ENCODE assay signal across 8 mouse cellular contexts in the genomic region with DNA sequence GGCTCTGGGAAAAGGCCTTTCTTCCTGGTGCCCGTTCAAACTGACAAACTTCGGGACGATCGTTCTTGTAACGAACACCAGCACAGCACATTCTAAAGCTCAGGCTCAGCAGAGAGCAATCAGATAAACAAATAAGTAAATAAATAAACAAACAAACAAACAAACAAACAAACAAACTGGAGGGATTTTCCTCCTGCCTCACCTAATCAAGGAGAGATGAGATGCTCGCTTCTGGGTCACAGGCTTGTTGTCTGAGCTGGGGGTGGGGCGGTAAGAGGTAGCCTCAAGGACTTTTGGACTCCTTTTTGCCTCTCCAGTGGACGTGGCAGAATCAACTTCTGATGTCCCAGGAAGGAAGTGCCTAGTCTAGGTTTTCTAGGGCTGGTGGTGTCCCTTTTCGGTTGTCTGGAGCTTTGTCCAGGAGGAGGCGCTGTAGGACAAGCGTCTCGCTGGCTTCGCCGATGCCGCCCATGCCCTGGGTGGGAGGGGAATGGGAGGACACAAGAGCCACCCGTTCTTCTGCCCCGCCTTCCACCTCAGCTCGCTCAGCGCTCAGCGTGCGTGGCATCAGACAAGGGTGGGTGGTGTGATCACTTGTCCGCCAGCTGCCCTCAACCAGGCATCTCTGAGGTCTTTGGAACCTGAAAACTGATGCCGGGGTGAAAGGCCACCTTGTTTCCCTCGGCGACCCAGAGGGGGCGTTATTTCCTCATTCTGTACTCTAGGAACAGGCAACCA. TPM values are rescaled to one million over a fixed set of nuclear protein-coding genes. Genes with fewer than 3 reads are reported as not detected.
DNase-seq lines count a peak whose midpoint lies in the region; ATAC-seq and TF ChIP-seq lines count a peak whose summit lies in the region.

No protein-coding gene starts in this region.

- no peaks in the 10 kb centered on the region for H3K36me3 ChIP-seq in hindbrain, embryonic 10.5 days
- H3K36me3 ChIP-seq in lung, embryonic 15.5 days: no peaks in the 10 kb centered on the region

- peak; percentile 64 for DNase-seq in MN1 (ENCODE audit: low spot score)
- DNase-seq in cerebellum, adult 2 months: peak; percentile 39 to 57
- DNase-seq in frontal cortex, adult 2 months (ENCODE audit: extremely low spot score in 1 of 2, low spot score in 1 of 2): peak; percentile 22 to 88
- peak; percentile 91 for DNase-seq in hindbrain, embryonic 10.5 days (ENCODE audit: low spot score)
- DNase-seq in layer of hippocampus, adult 8-10 months (ENCODE audit: low spot score in 2 of 2): peak; percentile 26 to 72
- peak; percentile 30 for DNase-seq in retina, adult 2 months (ENCODE audit: low read depth, low spot score)
- peak; percentile 88 for DNase-seq in urinary bladder, postnatal 10 days (ENCODE audit: low spot score)

- H3K9me3 ChIP-seq in hindbrain, embryonic 10.5 days: no peaks in the 10 kb centered on the region
- H3K9me3 ChIP-seq in lung, embryonic 15.5 days: no peaks in the 10 kb centered on the region

- H3K27ac ChIP-seq in cerebellum, adult 2 months (ENCODE audit: insufficient read depth, low read length): no peak overlapping the region
- no peak overlapping the region for H3K27ac ChIP-seq in hindbrain, embryonic 10.5 days
- H3K27ac ChIP-seq in lung, embryonic 15.5 days: no peak overlapping the region

- peak overlapping the region; percentile 51 for H3K4me2 ChIP-seq in lung, embryonic 15.5 days

- H3K4me3 ChIP-seq in cerebellum, adult 2 months (replicated peaks; ENCODE audit: insufficient read depth, low read depth, low read length): no peak overlapping the region
- H3K4me3 ChIP-seq in hindbrain, embryonic 10.5 days: peak overlapping the region; percentile 39
- H3K4me3 ChIP-seq in lung, embryonic 15.5 days: peak overlapping the region; percentile 22; the same call in 1 of the 2 replicates

- TF ChIP-seq CTCF in cerebellum, adult 2 months (IDR thresholded peaks at IDR 0.05; ENCODE audit: borderline replicate concordance, insufficient read depth, low read depth, low read length): peak; percentile 62

- no peaks in the 10 kb centered on the region for H3K4me1 ChIP-seq in cerebellum, adult 2 months (ENCODE audit: control insufficient read depth, insufficient read depth, low read length)
- H3K4me1 ChIP-seq in hindbrain, embryonic 10.5 days (replicated peaks): peaks cover 8% of the 10 kb centered on the region
- peaks cover 16% of the 10 kb centered on the region; the same call in 1 of the 2 replicates for H3K4me1 ChIP-seq in lung, embryonic 15.5 days

- no peak for TF ChIP-seq POLR2A in cerebellum, adult 2 months (IDR thresholded peaks at IDR 0.05; ENCODE audit: borderline replicate concordance, insufficient read depth, low read length)

- no peak overlapping the region for H3K9ac ChIP-seq in lung, embryonic 15.5 days

- H3K27me3 ChIP-seq in cerebellum, adult 2 months (ENCODE audit: control insufficient read depth, insufficient read depth, low read length): peaks cover 13% of the 10 kb centered on the region; the same call in 1 of the 2 replicates
- H3K27me3 ChIP-seq in hindbrain, embryonic 10.5 days (ENCODE audit: insufficient read depth, poor library complexity, severe bottlenecking): peaks cover 100% of the 10 kb centered on the region
- H3K27me3 ChIP-seq in lung, embryonic 15.5 days: peaks cover 99% of the 10 kb centered on the region

- ATAC-seq in lung, embryonic 15.5 days (ENCODE audit: borderline replicate concordance, extremely low read depth, low FRiP score, low TSS enrichment): peak; percentile 67; the same call in 1 of the 2 replicates

- WGBS in cerebellum, adult 2 months: 4% methylated on average over 26 of the region's 26 CpGs
- WGBS in hindbrain, embryonic 10.5 days: 3% methylated on average over 26 of the region's 26 CpGs
- 3% methylated on average over 26 of the region's 26 CpGs for WGBS in lung, embryonic 15.5 days

RNA-seq across cellular contexts. Expression of a gene that starts 3.9 kb away (rescaled TPM):
- 2.6 and 2.8 TPM in 2 replicates for polyA plus RNA-seq in cerebellum, adult 2 months (2012; rRNA removed)
- polyA plus RNA-seq in frontal cortex, adult 2 months (2012; rRNA removed): not detected in 2 replicates
- polyA plus RNA-seq in hindbrain, embryonic 10.5 days (2016; fragmentation: Nextera tagmentation; extraction: Ambion mirVana): 0.14 and 2.6 TPM in 2 replicates
- not detected for total RNA-seq in layer of hippocampus, adult 8-10 months (2022)
- 0.19 TPM in 1 of 2 replicates, not detected in the other for polyA plus RNA-seq in lung, embryonic 15.5 days (2015; fragmentation: Nextera tagmentation; extraction: Ambion mirVana)

RNA-seq across cellular contexts. Expression of a gene that starts 3.9 kb away (rescaled TPM):
- polyA plus RNA-seq in cerebellum, adult 2 months (2012; rRNA removed): 5.4 and 5.7 TPM in 2 replicates
- not detected in 2 replicates for polyA plus RNA-seq in frontal cortex, adult 2 months (2012; rRNA removed)
- polyA plus RNA-seq in hindbrain, embryonic 10.5 days (2016; fragmentation: Nextera tagmentation; extraction: Ambion mirVana): 15.5 and 55.9 TPM in 2 replicates
- not detected for total RNA-seq in layer of hippocampus, adult 8-10 months (2022)
- 0.16 and 0.67 TPM in 2 replicates for polyA plus RNA-seq in lung, embryonic 15.5 days (2015; fragmentation: Nextera tagmentation; extraction: Ambion mirVana)

RNA-seq across cellular contexts. Expression of a gene that starts 10.9 kb away (rescaled TPM):
- 0.16 and 0.22 TPM in 2 replicates for polyA plus RNA-seq in cerebellum, adult 2 months (2012; rRNA removed)
- polyA plus RNA-seq in frontal cortex, adult 2 months (2012; rRNA removed): 0.04 TPM in 1 of 2 replicates, not detected in the other
- not detected in 2 replicates for polyA plus RNA-seq in hindbrain, embryonic 10.5 days (2016; fragmentation: Nextera tagmentation; extraction: Ambion mirVana)
- not detected for total RNA-seq in layer of hippocampus, adult 8-10 months (2022)
- polyA plus RNA-seq in lung, embryonic 15.5 days (2015; fragmentation: Nextera tagmentation; extraction: Ambion mirVana): 0.05 TPM in 1 of 2 replicates, not detected in the other

RNA-seq across cellular contexts. Expression of a gene that starts 11.3 kb away (rescaled TPM):
- polyA plus RNA-seq in cerebellum, adult 2 months (2012; rRNA removed): 0.05 TPM in 1 of 2 replicates, not detected in the other
- 0.04 and 0.06 TPM in 2 replicates for polyA plus RNA-seq in frontal cortex, adult 2 months (2012; rRNA removed)
- not detected in 2 replicates for polyA plus RNA-seq in hindbrain, embryonic 10.5 days (2016; fragmentation: Nextera tagmentation; extraction: Ambion mirVana)
- not detected for total RNA-seq in layer of hippocampus, adult 8-10 months (2022)
- polyA plus RNA-seq in lung, embryonic 15.5 days (2015; fragmentation: Nextera tagmentation; extraction: Ambion mirVana): 0.39 and 0.50 TPM in 2 replicates

RNA-seq across cellular contexts. Expression of a gene that starts 18.1 kb away (rescaled TPM):
- polyA plus RNA-seq in cerebellum, adult 2 months (2012; rRNA removed): not detected in 2 replicates
- polyA plus RNA-seq in frontal cortex, adult 2 months (2012; rRNA removed): 0.04 and 0.11 TPM in 2 replicates
- polyA plus RNA-seq in hindbrain, embryonic 10.5 days (2016; fragmentation: Nextera tagmentation; extraction: Ambion mirVana): not detected in 2 replicates
- total RNA-seq in layer of hippocampus, adult 8-10 months (2022): not detected
- 0.14 and 0.44 TPM in 2 replicates for polyA plus RNA-seq in lung, embryonic 15.5 days (2015; fragmentation: Nextera tagmentation; extraction: Ambion mirVana)

Comparison
In these comparisons a context has a peak if more than half of its experiments do, and no peak if none do; other contexts are left out.
1. DNase-seq: peak in every context shown above with its lines; median percentile 91 in hindbrain, embryonic 10.5 days; 88 in urinary bladder, postnatal 10 days; 64 in MN1; 55 in frontal cortex, adult 2 months; 49 in layer of hippocampus, adult 8-10 months; 48 in cerebellum, adult 2 months; 30 in retina, adult 2 months.